Mouse (Mus musculus) cortical plate, adult 2 months (tissue): ENCODE results near the gene Myb.

ENCODE experiments used
- CTCF ChIP-seq: fragments of 200-500 bp; IDR thresholded peaks from 2 replicates; pipeline ENCODE4 v1.5.1; 2011; ENCODE audit warnings: mild to moderate bottlenecking, control low read depth, low read length; ENCODE audit not compliant: insufficient read depth; ENCODE audit errors: extremely low read depth
- POLR2A ChIP-seq: fragments of 200-500 bp; IDR thresholded peaks from 2 replicates; pipeline ENCODE4 v1.6.1; 2011; ENCODE audit warnings: mild to moderate bottlenecking, low read length, control low read depth; ENCODE audit not compliant: insufficient read depth; ENCODE audit errors: extremely low read depth

DNA sequence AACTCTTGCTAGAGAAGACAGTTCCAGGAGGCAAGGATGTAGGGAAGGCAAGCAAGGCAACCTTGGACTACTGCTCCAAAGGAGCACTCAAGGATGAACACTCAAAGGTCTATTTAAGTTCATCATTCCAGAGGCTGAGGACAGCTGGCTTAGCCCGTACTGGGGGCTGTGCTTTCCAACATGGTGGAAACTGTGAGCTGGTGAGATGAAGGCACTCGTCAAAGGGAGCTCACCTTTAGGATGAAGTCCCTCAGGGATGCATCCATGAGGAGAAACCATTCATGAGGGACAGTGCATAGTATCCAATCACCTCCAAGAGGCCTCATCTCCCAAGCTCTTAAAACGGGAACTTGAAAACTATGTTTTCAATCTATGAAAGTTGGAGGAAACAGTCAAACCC is 42.7 kb upstream of the Myb start:
- TF ChIP-seq CTCF (no peak), POLR2A (no peak)
